Mouse (Mus musculus): ENCODE measurements around the gene Per2. TPM values are rescaled to one million over a fixed set of nuclear protein-coding genes. Genes with fewer than 3 reads are reported as not detected.
"Not testable (repeated sequence)": the region's sequence is repeated elsewhere in the genome, so short reads cannot be mapped to it uniquely, and the experiment has no call there.

The Per2 gene
- polyA plus RNA-seq, 1 experiment from 2014 or later: 2.7 TPM

GRCm38 (mm10) chr1:91486165-91486564 is 27.0 kb upstream of the Per2 start:
- H3K9ac ChIP-seq (ENCODE audit: low read length): no peak overlapping the region
- no peak for DNase-seq (ENCODE audit: low spot score)
- H3K9me3 ChIP-seq (ENCODE audit: control insufficient read depth, low read length): no peaks in the 10 kb centered on the region
- no peak overlapping the region for H3K4me2 ChIP-seq (ENCODE audit: low read depth, low read length, severe bottlenecking)
- WGBS: 82% methylated on average over 3 of the region's 3 CpGs
- H3K27ac ChIP-seq (ENCODE audit: low read depth, low read length): no peak overlapping the region
- ATAC-seq (replicated peaks; ENCODE audit: low FRiP score): no peak
- no peak overlapping the region for H3K4me3 ChIP-seq (ENCODE audit: low read depth, low read length)
- H3K4me1 ChIP-seq (replicated peaks; ENCODE audit: control insufficient read depth, insufficient read depth, low read length): no peaks in the 10 kb centered on the region
- no peaks in the 10 kb centered on the region for H3K36me3 ChIP-seq (ENCODE audit: control insufficient read depth, insufficient read depth, low read length)
- no peaks in the 10 kb centered on the region for H3K27me3 ChIP-seq (ENCODE audit: control insufficient read depth, insufficient read depth, low read length)

- Histone ChIP-seq H3K4me3 (ENCODE audit: low read depth, low read length) (no peak overlapping the region), H3K36me3 (ENCODE audit: control insufficient read depth, insufficient read depth, low read length) (no peaks in the 10 kb centered on the region), H3K27ac (ENCODE audit: low read depth, low read length) (no peak overlapping the region), H3K9ac (ENCODE audit: low read length) (no peak overlapping the region), H3K27me3 (ENCODE audit: control insufficient read depth, insufficient read depth, low read length) (no peaks in the 10 kb centered on the region), H3K4me1 (replicated peaks; ENCODE audit: control insufficient read depth, insufficient read depth, low read length) (no peaks in the 10 kb centered on the region), H3K4me2 (ENCODE audit: low read depth, low read length, severe bottlenecking) (no peak overlapping the region), H3K9me3 (ENCODE audit: control insufficient read depth, low read length) (no peaks in the 10 kb centered on the region)
- ATAC-seq (replicated peaks; ENCODE audit: low FRiP score): no peak
- 78% methylated on average over 3 of the region's 3 CpGs for WGBS
- no peak for DNase-seq (ENCODE audit: low spot score)
These were observed 26.3 kb upstream of the Per2 start for GRCm38 (mm10) chr1:91485422-91485821.

GRCm38 (mm10) chr1:91484011-91484346 is 24.9 kb upstream of the Per2 start:
- ATAC-seq (replicated peaks; ENCODE audit: low FRiP score): no peak
- Histone ChIP-seq H3K9me3 (ENCODE audit: control insufficient read depth, low read length) (no peaks in the 10 kb centered on the region), H3K36me3 (ENCODE audit: control insufficient read depth, insufficient read depth, low read length) (no peaks in the 10 kb centered on the region), H3K4me2 (ENCODE audit: low read depth, low read length, severe bottlenecking) (no peak overlapping the region), H3K4me3 (ENCODE audit: low read depth, low read length) (no peak overlapping the region), H3K27me3 (ENCODE audit: control insufficient read depth, insufficient read depth, low read length) (no peaks in the 10 kb centered on the region), H3K27ac (ENCODE audit: low read depth, low read length) (no peak overlapping the region), H3K9ac (ENCODE audit: low read length) (no peak overlapping the region), H3K4me1 (replicated peaks; ENCODE audit: control insufficient read depth, insufficient read depth, low read length) (no peaks in the 10 kb centered on the region)
- WGBS: 79% methylated on average over 5 of the region's 5 CpGs
- no peak for DNase-seq (ENCODE audit: low spot score)

GRCm38 (mm10) chr1:91483304-91484010 is 24.3 kb upstream of the Per2 start:
- Histone ChIP-seq H3K4me1 (replicated peaks; ENCODE audit: control insufficient read depth, insufficient read depth, low read length) (no peaks in the 10 kb centered on the region), H3K4me3 (ENCODE audit: low read depth, low read length) (no peak overlapping the region), H3K36me3 (ENCODE audit: control insufficient read depth, insufficient read depth, low read length) (no peaks in the 10 kb centered on the region), H3K4me2 (ENCODE audit: low read depth, low read length, severe bottlenecking) (no peak overlapping the region), H3K9me3 (ENCODE audit: control insufficient read depth, low read length) (no peaks in the 10 kb centered on the region), H3K27me3 (ENCODE audit: control insufficient read depth, insufficient read depth, low read length) (no peaks in the 10 kb centered on the region), H3K27ac (ENCODE audit: low read depth, low read length) (no peak overlapping the region), H3K9ac (ENCODE audit: low read length) (no peak overlapping the region)
- ATAC-seq (replicated peaks; ENCODE audit: low FRiP score) (no peak), DNase-seq (ENCODE audit: low spot score) (peak; percentile 78)
- WGBS: 55% methylated on average over 10 of the region's 10 CpGs

- ATAC-seq (replicated peaks; ENCODE audit: low FRiP score) (no peak), DNase-seq (ENCODE audit: low spot score) (no peak)
- Histone ChIP-seq H3K4me2 (ENCODE audit: low read depth, low read length, severe bottlenecking) (no peak overlapping the region), H3K9me3 (ENCODE audit: control insufficient read depth, low read length) (no peaks in the 10 kb centered on the region), H3K4me1 (replicated peaks; ENCODE audit: control insufficient read depth, insufficient read depth, low read length) (no peaks in the 10 kb centered on the region), H3K4me3 (ENCODE audit: low read depth, low read length) (no peak overlapping the region), H3K27ac (ENCODE audit: low read depth, low read length) (no peak overlapping the region), H3K9ac (ENCODE audit: low read length) (no peak overlapping the region), H3K27me3 (ENCODE audit: control insufficient read depth, insufficient read depth, low read length) (no peaks in the 10 kb centered on the region), H3K36me3 (ENCODE audit: control insufficient read depth, insufficient read depth, low read length) (no peaks in the 10 kb centered on the region)
- 84% methylated on average over 7 of the region's 7 CpGs for WGBS
These were observed 23.6 kb upstream of the Per2 start for GRCm38 (mm10) chr1:91482616-91483211.

- Histone ChIP-seq H3K9ac (ENCODE audit: low read length) (no peak overlapping the region), H3K27me3 (ENCODE audit: control insufficient read depth, insufficient read depth, low read length) (no peaks in the 10 kb centered on the region), H3K4me1 (replicated peaks; ENCODE audit: control insufficient read depth, insufficient read depth, low read length) (no peaks in the 10 kb centered on the region), H3K4me2 (ENCODE audit: low read depth, low read length, severe bottlenecking) (no peak overlapping the region), H3K4me3 (ENCODE audit: low read depth, low read length) (no peak overlapping the region), H3K9me3 (ENCODE audit: control insufficient read depth, low read length) (no peaks in the 10 kb centered on the region), H3K36me3 (ENCODE audit: control insufficient read depth, insufficient read depth, low read length) (no peaks in the 10 kb centered on the region), H3K27ac (ENCODE audit: low read depth, low read length) (no peak overlapping the region)
- no peak for ATAC-seq (replicated peaks; ENCODE audit: low FRiP score)
- DNase-seq (ENCODE audit: low spot score): no peak
- 89% methylated on average over 1 of the region's 1 CpGs for WGBS
These were observed 19.8 kb upstream of the Per2 start for GRCm38 (mm10) chr1:91478958-91479357.

GRCm38 (mm10) chr1:91478145-91478544 is 19.0 kb upstream of the Per2 start:
- DNase-seq (ENCODE audit: low spot score); H3K4me2 ChIP-seq (ENCODE audit: low read depth, low read length, severe bottlenecking); H3K9ac ChIP-seq (ENCODE audit: low read length); H3K9me3 ChIP-seq (ENCODE audit: control insufficient read depth, low read length); ATAC-seq (replicated peaks; ENCODE audit: low FRiP score); H3K27ac ChIP-seq (ENCODE audit: low read depth, low read length); H3K36me3 ChIP-seq (ENCODE audit: control insufficient read depth, insufficient read depth, low read length); H3K4me1 ChIP-seq (replicated peaks; ENCODE audit: control insufficient read depth, insufficient read depth, low read length); H3K4me3 ChIP-seq (ENCODE audit: low read depth, low read length); H3K27me3 ChIP-seq (ENCODE audit: control insufficient read depth, insufficient read depth, low read length): not testable (repeated sequence)
- 94% methylated on average over 9 of the region's 13 CpGs for WGBS

- no peaks in the 10 kb centered on the region for H3K36me3 ChIP-seq (ENCODE audit: control insufficient read depth, insufficient read depth, low read length)
- H3K4me3 ChIP-seq (ENCODE audit: low read depth, low read length): no peak overlapping the region
- 79% methylated on average over 4 of the region's 4 CpGs for WGBS
- H3K9me3 ChIP-seq (ENCODE audit: control insufficient read depth, low read length): no peaks in the 10 kb centered on the region
- no peaks in the 10 kb centered on the region for H3K4me1 ChIP-seq (replicated peaks; ENCODE audit: control insufficient read depth, insufficient read depth, low read length)
- no peak overlapping the region for H3K9ac ChIP-seq (ENCODE audit: low read length)
- H3K27ac ChIP-seq (ENCODE audit: low read depth, low read length): no peak overlapping the region
- ATAC-seq (replicated peaks; ENCODE audit: low FRiP score): no peak
- no peak for DNase-seq (ENCODE audit: low spot score)
- H3K27me3 ChIP-seq (ENCODE audit: control insufficient read depth, insufficient read depth, low read length): no peaks in the 10 kb centered on the region
- no peak overlapping the region for H3K4me2 ChIP-seq (ENCODE audit: low read depth, low read length, severe bottlenecking)
These were observed 10.8 kb upstream of the Per2 start for GRCm38 (mm10) chr1:91469888-91470419.

- H3K27ac ChIP-seq (ENCODE audit: low read depth, low read length): no peak overlapping the region
- WGBS: 89% methylated on average over 6 of the region's 6 CpGs
- H3K27me3 ChIP-seq (ENCODE audit: control insufficient read depth, insufficient read depth, low read length): no peaks in the 10 kb centered on the region
- no peaks in the 10 kb centered on the region for H3K36me3 ChIP-seq (ENCODE audit: control insufficient read depth, insufficient read depth, low read length)
- H3K4me1 ChIP-seq (replicated peaks; ENCODE audit: control insufficient read depth, insufficient read depth, low read length): no peaks in the 10 kb centered on the region
- no peak overlapping the region for H3K9ac ChIP-seq (ENCODE audit: low read length)
- no peak overlapping the region for H3K4me2 ChIP-seq (ENCODE audit: low read depth, low read length, severe bottlenecking)
- no peaks in the 10 kb centered on the region for H3K9me3 ChIP-seq (ENCODE audit: control insufficient read depth, low read length)
- DNase-seq (ENCODE audit: low spot score) (no peak), ATAC-seq (replicated peaks; ENCODE audit: low FRiP score) (no peak)
- no peak overlapping the region for H3K4me3 ChIP-seq (ENCODE audit: low read depth, low read length)
These were observed 7.1 kb upstream of the Per2 start for GRCm38 (mm10) chr1:91466186-91466585.
